ENCODE assay signal across 27 mouse cellular contexts in the genomic region with DNA sequence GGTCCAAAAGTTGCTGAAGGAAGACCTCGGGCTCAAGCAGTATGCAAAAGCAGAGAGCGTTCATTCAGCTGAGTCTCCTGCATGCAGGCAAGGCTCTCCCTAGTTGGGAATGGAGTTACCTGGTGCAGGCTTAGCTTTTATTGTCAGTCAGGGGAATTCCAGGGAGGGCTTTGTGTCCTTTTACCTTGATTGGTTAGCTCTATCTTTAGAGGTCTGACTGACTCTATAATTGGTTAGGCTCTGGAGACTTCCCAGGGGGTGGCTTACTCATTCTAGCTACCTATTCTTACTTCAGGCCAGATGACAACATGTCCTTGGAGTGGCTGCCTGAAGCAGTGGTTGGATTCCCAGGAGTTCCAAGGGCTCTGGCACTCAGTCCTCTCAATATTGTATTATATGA. TPM values are rescaled to one million over a fixed set of nuclear protein-coding genes. Genes with fewer than 3 reads are reported as not detected.
A peak's percentile ranks its signal among the peaks of the same experiment; 100 is the strongest.
DNase-seq lines count a peak whose midpoint lies in the region; ATAC-seq and TF ChIP-seq lines count a peak whose summit lies in the region.
"Had no signal": no experiment of that assay in that cellular context is flagged by ENCODE, and none has a peak within 500 bp of the region (broad histone marks: within the 10 kb centered on the region; RNA-seq: fewer than 3 reads in every experiment).

No protein-coding gene starts in this region.

- no peak overlapping the region for H3K4me2 ChIP-seq in intestine, embryonic 14.5 days (ENCODE audit: low read length)
- no peak overlapping the region for H3K4me2 ChIP-seq in intestine, postnatal 0 days (replicated peaks; ENCODE audit: low read depth)
- H3K4me2 ChIP-seq: embryonic facial prominence, embryonic 13.5 days; embryonic facial prominence, embryonic 15.5 days; forebrain, embryonic 12.5 days had no signal

- WGBS in intestine, embryonic 14.5 days, result 89% methylated on average over 2 of the region's 2 CpGs
- WGBS in intestine, postnatal 0 days, result 83% methylated on average over 2 of the region's 2 CpGs

- H3K27ac ChIP-seq in intestine, embryonic 14.5 days (ENCODE audit: low read depth), result no peak overlapping the region
- H3K27ac ChIP-seq in intestine, postnatal 0 days (ENCODE audit: low read depth, low read length), result no peak overlapping the region
- no peak overlapping the region for H3K27ac ChIP-seq in left cerebral cortex, adult 2 months
- H3K27ac ChIP-seq: embryonic facial prominence, embryonic 13.5 days; embryonic facial prominence, embryonic 15.5 days; forebrain, embryonic 10.5 days; forebrain, embryonic 12.5 days had no signal

- H3K4me1 ChIP-seq in intestine, embryonic 14.5 days (replicated peaks; ENCODE audit: control insufficient read depth, insufficient read depth, low read length), result no peaks in the 10 kb centered on the region
- H3K4me1 ChIP-seq in intestine, postnatal 0 days (replicated peaks; ENCODE audit: control insufficient read depth, insufficient read depth, low read length), result no peaks in the 10 kb centered on the region
- H3K4me1 ChIP-seq: forebrain, embryonic 12.5 days had no signal

- no peaks in the 10 kb centered on the region for H3K36me3 ChIP-seq in intestine, embryonic 14.5 days (ENCODE audit: control insufficient read depth, insufficient read depth, low read length)
- H3K36me3 ChIP-seq in intestine, postnatal 0 days (ENCODE audit: control insufficient read depth, insufficient read depth), result no peaks in the 10 kb centered on the region
- H3K36me3 ChIP-seq: embryonic facial prominence, embryonic 13.5 days; embryonic facial prominence, embryonic 15.5 days; forebrain, embryonic 10.5 days; forebrain, embryonic 12.5 days had no signal

- no peaks in the 10 kb centered on the region for H3K9me3 ChIP-seq in intestine, embryonic 14.5 days (ENCODE audit: control insufficient read depth, low read length)
- H3K9me3 ChIP-seq in intestine, postnatal 0 days (ENCODE audit: control insufficient read depth), result no peaks in the 10 kb centered on the region
- H3K9me3 ChIP-seq: embryonic facial prominence, embryonic 13.5 days; embryonic facial prominence, embryonic 15.5 days; forebrain, embryonic 10.5 days; forebrain, embryonic 12.5 days; G1E had no signal

- TF ChIP-seq CTCF in intestine, postnatal 0 days (IDR thresholded peaks at IDR 0.05; ENCODE audit: low read depth), result no peak
- no peak for TF ChIP-seq CTCF in left cerebral cortex, adult 2 months (IDR thresholded peaks at IDR 0.05)

- no peak overlapping the region for H3K4me3 ChIP-seq in intestine, embryonic 14.5 days (ENCODE audit: low read depth, low read length)
- H3K4me3 ChIP-seq in intestine, postnatal 0 days (ENCODE audit: low read depth, low read length), result no peak overlapping the region
- H3K4me3 ChIP-seq in left cerebral cortex, adult 2 months, result no peak overlapping the region
- H3K4me3 ChIP-seq: embryonic facial prominence, embryonic 13.5 days; embryonic facial prominence, embryonic 15.5 days; erythroblast, embryonic 14.5 days; forebrain, embryonic 10.5 days; forebrain, embryonic 12.5 days had no signal

- no peak for ATAC-seq in intestine, embryonic 14.5 days (replicated peaks; ENCODE audit: low FRiP score, low TSS enrichment, low read depth)
- no peak for ATAC-seq in intestine, postnatal 0 days
- ATAC-seq: activated CD4-positive, CD25-positive, alpha-beta regulatory T cell, adult 4 months; CD4-positive, CD25-positive, alpha-beta regulatory T cell, adult 4 months; forebrain, embryonic 14.5 days; forebrain, embryonic 16.5 days; Patski had no signal

- intact Hi-C loops in heart, postnatal 10 days (cut with DNase I), result no loop called here
- intact Hi-C loops in left cerebral cortex, adult 2 months (cut with DNase I), result loop anchor here (2.0 kb wide), 1 partner anchor 41 kb away; a partner anchor contains a TSS

- H3K9ac ChIP-seq in intestine, embryonic 14.5 days (ENCODE audit: low read length), result no peak overlapping the region
- H3K9ac ChIP-seq in intestine, postnatal 0 days (ENCODE audit: low read depth, low read length), result no peak overlapping the region
- H3K9ac ChIP-seq: embryonic facial prominence, embryonic 13.5 days; embryonic facial prominence, embryonic 15.5 days; forebrain, embryonic 12.5 days had no signal

- no peaks in the 10 kb centered on the region for H3K27me3 ChIP-seq in intestine, embryonic 14.5 days (replicated peaks; ENCODE audit: control insufficient read depth, insufficient read depth, low read length)
- H3K27me3 ChIP-seq in intestine, postnatal 0 days (replicated peaks; ENCODE audit: control insufficient read depth, insufficient read depth, low read length), result no peaks in the 10 kb centered on the region
- H3K27me3 ChIP-seq: CH12.LX; embryonic facial prominence, embryonic 13.5 days; embryonic facial prominence, embryonic 15.5 days; forebrain, embryonic 12.5 days; Patski had no signal

- DNase-seq in heart, adult 11 months, result peak; percentile 76
- no peak for DNase-seq in heart, postnatal 10 days
- DNase-seq in intestine, embryonic 14.5 days (ENCODE audit: low spot score), result peak; percentile 34
- DNase-seq in left cerebral cortex, adult 2 months (ENCODE audit: extremely low spot score in 1 of 2, low spot score in 2 of 2), result no peak
- DNase-seq: adrenal gland, adult 8-10 months; adrenal gland, postnatal 25 days; B cell, adult 2 months; cerebellum, adult 11 months; cerebellum, adult 18-20 months; cerebellum, adult 8-10 months; cerebellum, adult 9-11 months; cerebellum, postnatal 14 days; cerebellum, postnatal 36 days; embryo, embryonic 11 days had no signal

RNA-seq across cellular contexts. Expression of a gene that starts 40.7 kb away (rescaled TPM):
- 10 to 100 TPM; 77.6 to 80.3 TPM for total RNA-seq in heart, postnatal 10 days (2021)
- 55.1 and 55.5 TPM in 2 replicates for polyA plus RNA-seq in intestine, embryonic 14.5 days (2014; fragmentation: Nextera tagmentation; extraction: Ambion mirVana)
- polyA plus RNA-seq in intestine, postnatal 0 days (2015; fragmentation: Nextera tagmentation; extraction: Ambion mirVana), result 21.5 and 22.6 TPM in 2 replicates
- total RNA-seq in left cerebral cortex, adult 2 months (2021), result 10 to 100 TPM; 65.4 to 69.3 TPM

RNA-seq across cellular contexts. Expression of a gene that starts 54.2 kb away (rescaled TPM):
- 1 to 10 TPM; 2.7 to 2.9 TPM for total RNA-seq in heart, postnatal 10 days (2021)
- polyA plus RNA-seq in intestine, embryonic 14.5 days (2014; fragmentation: Nextera tagmentation; extraction: Ambion mirVana), result 1.9 and 3.2 TPM in 2 replicates
- polyA plus RNA-seq in intestine, postnatal 0 days (2015; fragmentation: Nextera tagmentation; extraction: Ambion mirVana), result 0.67 and 1.0 TPM in 2 replicates
- under 1 TPM; 0.07 to 0.23 TPM for total RNA-seq in left cerebral cortex, adult 2 months (2021)

Comparison
In these comparisons a context has a peak if more than half of its experiments do, and no peak if none do; other contexts are left out.
1. DNase-seq: peak in heart, adult 11 months (single experiment) and intestine, embryonic 14.5 days (single experiment); none in heart, postnatal 10 days (0 of 2) and left cerebral cortex, adult 2 months (0 of 2).